Mouse (Mus musculus) MEL (cell line): Measurements from ENCODE around the gene Plekhg2. TPM values are rescaled to one million over a fixed set of nuclear protein-coding genes. Genes with fewer than 3 reads are reported as not detected.

Source experiments
- DNase-seq: peaks from one replicate; pipeline ENCODE4 v3.0.0; 2011; ENCODE audit warnings: low read depth, low spot score
- H3K27ac ChIP-seq: 2 replicates; pipeline ENCODE4 v1.5.1; 2012; ENCODE audit warnings: low read depth, mild to moderate bottlenecking, control low read depth, low read length, moderate library complexity; ENCODE audit not compliant: control insufficient read depth
- H3K27me3 ChIP-seq, 2 experiments: fragments of 150-350 bp in 1 of 2; sonication (generic) in 1 of 2; 2 replicates each; pipeline ENCODE4 v1.6.1; 2012; ENCODE audit warnings: low read length in 2 of 2, mild to moderate bottlenecking in 2 of 2, improper control_type of control experiment in 1 of 2, moderate library complexity in 1 of 2; ENCODE audit not compliant: insufficient read depth in 2 of 2, control insufficient read depth in 1 of 2
- H3K36me3 ChIP-seq, 2 experiments: 2 replicates each; pipeline ENCODE4 v1.6.1; 2012 to 2014; ENCODE audit warnings: low read length in 2 of 2, improper control_type of control experiment in 1 of 2, inconsistent platforms in 1 of 2, mild to moderate bottlenecking in 1 of 2; ENCODE audit not compliant: insufficient read depth in 2 of 2, control insufficient read depth in 1 of 2
- H3K4me1 ChIP-seq, 2 experiments: fragments of 150-350 bp in 1 of 2; sonication (generic) in 1 of 2; 2 replicates each; pipeline ENCODE4 v1.6.1; 2012; ENCODE audit warnings: low read length in 2 of 2, improper control_type of control experiment in 1 of 2, mild to moderate bottlenecking in 1 of 2; ENCODE audit not compliant: insufficient read depth in 2 of 2, control insufficient read depth in 1 of 2
- H3K4me3 ChIP-seq, 2 experiments: fragments of 150-350 bp in 1 of 2; sonication (generic) in 1 of 2; 2 replicates each; pipeline ENCODE4 v1.5.1; 2012; ENCODE audit warnings: low read depth in 2 of 2, low read length in 2 of 2, mild to moderate bottlenecking in 2 of 2, moderate library complexity in 2 of 2, control low read depth in 1 of 2, improper control_type of control experiment in 1 of 2; ENCODE audit not compliant: control insufficient read depth in 1 of 2, insufficient read depth in 1 of 2
- H3K79me2 ChIP-seq: 2 replicates; pipeline ENCODE4 v1.6.1; 2012; ENCODE audit warnings: mild to moderate bottlenecking, low read length, moderate library complexity; ENCODE audit not compliant: control insufficient read depth, poor library complexity, insufficient read depth
- H3K9ac ChIP-seq: 2 replicates; pipeline ENCODE4 v1.6.1; 2012; ENCODE audit warnings: low read depth, mild to moderate bottlenecking, control low read depth, low read length, moderate library complexity; ENCODE audit not compliant: control insufficient read depth, poor library complexity, severe bottlenecking
- H3K9me3 ChIP-seq: fragments of 150-350 bp; sonication (generic); replicated peaks from 2 replicates; pipeline ENCODE4 v1.6.1; 2012; ENCODE audit warnings: mild to moderate bottlenecking, low read length, improper control_type of control experiment, moderate library complexity; ENCODE audit not compliant: insufficient read depth
- BHLHE40 ChIP-seq: IDR thresholded peaks from 2 replicates; pipeline ENCODE4 v1.6.1; 2012; ENCODE audit warnings: low read depth, mild to moderate bottlenecking, inconsistent platforms, low read length, improper control_type of control experiment, borderline replicate concordance
- CHD1 ChIP-seq: IDR thresholded peaks from 2 replicates; pipeline ENCODE4 v1.6.1; 2012; ENCODE audit warnings: low read depth, mild to moderate bottlenecking, inconsistent platforms, low read length, improper control_type of control experiment
- CHD2 ChIP-seq: IDR thresholded peaks from 2 replicates; pipeline ENCODE4 v1.6.1; 2011; ENCODE audit warnings: low read length, improper control_type of control experiment
- CTCF ChIP-seq, 3 experiments: IDR thresholded peaks in 2 of 3; conservative IDR thresholded peaks in 1 of 3; 2 replicates each; pipeline ENCODE4 v1.5.1; 2011 to 2012; ENCODE audit warnings: low read length in 3 of 3, low read depth in 2 of 3, mild to moderate bottlenecking in 2 of 3, improper control_type of control experiment in 1 of 3, inconsistent platforms in 1 of 3, mixed read lengths in 1 of 3, moderate library complexity in 1 of 3; ENCODE audit not compliant: control insufficient read depth in 1 of 3, insufficient read depth in 1 of 3, poor library complexity in 1 of 3, severe bottlenecking in 1 of 3
- E2F4 ChIP-seq: IDR thresholded peaks from 2 replicates; pipeline ENCODE4 v1.6.1; 2011; ENCODE audit warnings: low read depth, low read length, improper control_type of control experiment, borderline replicate concordance
- ELF1 ChIP-seq: IDR thresholded peaks from 2 replicates; pipeline ENCODE4 v1.6.1; 2014; ENCODE audit warnings: low read depth, mild to moderate bottlenecking, inconsistent platforms, low read length, improper control_type of control experiment, moderate library complexity
- HCFC1 ChIP-seq: IDR thresholded peaks from 2 replicates; pipeline ENCODE4 v1.6.1; 2012; ENCODE audit warnings: low read depth, mild to moderate bottlenecking, inconsistent platforms, low read length, improper control_type of control experiment, moderate library complexity
- MAFK ChIP-seq: IDR thresholded peaks from 2 replicates; pipeline ENCODE4 v1.6.1; 2011; ENCODE audit warnings: low read depth, mild to moderate bottlenecking, low read length, improper control_type of control experiment, borderline replicate concordance
- MEF2A ChIP-seq: IDR thresholded peaks from 2 replicates; pipeline ENCODE4 v1.6.1; 2014; ENCODE audit warnings: low read depth, mild to moderate bottlenecking, inconsistent platforms, low read length, improper control_type of control experiment; ENCODE audit not compliant: poor library complexity, insufficient replicate concordance, severe bottlenecking; ENCODE audit errors: extremely low read depth
- MXI1 ChIP-seq: IDR thresholded peaks from 2 replicates; pipeline ENCODE4 v1.6.1; 2011; ENCODE audit warnings: mild to moderate bottlenecking, low read depth, low read length, improper control_type of control experiment
- MYC ChIP-seq: IDR thresholded peaks from 2 replicates; pipeline ENCODE4 v1.6.1; 2011; ENCODE audit warnings: low read depth, mild to moderate bottlenecking, low read length, improper control_type of control experiment, moderate library complexity
- NRF1 ChIP-seq: IDR thresholded peaks from 2 replicates; pipeline ENCODE4 v1.6.1; 2014; ENCODE audit warnings: low read depth, mild to moderate bottlenecking, inconsistent platforms, low read length, improper control_type of control experiment, moderate library complexity; ENCODE audit not compliant: poor library complexity, insufficient read depth, severe bottlenecking
- RAD21 ChIP-seq: IDR thresholded peaks from 2 replicates; pipeline ENCODE4 v1.6.1; 2011; ENCODE audit warnings: mild to moderate bottlenecking, low read depth, low read length, improper control_type of control experiment
- RCOR1 ChIP-seq: IDR thresholded peaks from 2 replicates; pipeline ENCODE4 v1.6.1; 2012; ENCODE audit warnings: low read depth, mild to moderate bottlenecking, inconsistent platforms, low read length, improper control_type of control experiment
- SIN3A ChIP-seq: IDR thresholded peaks from 2 replicates; pipeline ENCODE4 v1.6.1; 2012; ENCODE audit warnings: low read length, improper control_type of control experiment, inconsistent platforms
- SMC3 ChIP-seq: IDR thresholded peaks from 2 replicates; pipeline ENCODE4 v1.6.1; 2011; ENCODE audit warnings: low read depth, low read length, improper control_type of control experiment
- TCF12 ChIP-seq: IDR thresholded peaks from 2 replicates; pipeline ENCODE4 v1.6.1; 2014; ENCODE audit warnings: low read depth, mild to moderate bottlenecking, inconsistent platforms, low read length, improper control_type of control experiment, moderate library complexity
- UBTF ChIP-seq: IDR thresholded peaks from 2 replicates; pipeline ENCODE4 v1.6.1; 2012; ENCODE audit warnings: low read depth, mild to moderate bottlenecking, inconsistent platforms, low read length, improper control_type of control experiment, moderate library complexity, borderline replicate concordance; ENCODE audit not compliant: insufficient read depth
- ZC3H11A ChIP-seq: IDR thresholded peaks from 2 replicates; pipeline ENCODE4 v1.6.1; 2012; ENCODE audit warnings: low read depth, mild to moderate bottlenecking, inconsistent platforms, low read length, improper control_type of control experiment
- ZKSCAN1 ChIP-seq: IDR thresholded peaks from 2 replicates; pipeline ENCODE4 v1.6.1; 2012; ENCODE audit warnings: low read depth, mild to moderate bottlenecking, inconsistent platforms, low read length, improper control_type of control experiment, moderate library complexity
- ZMIZ1 ChIP-seq: IDR thresholded peaks from 2 replicates; pipeline ENCODE4 v1.6.1; 2012; ENCODE audit warnings: low read depth, mild to moderate bottlenecking, inconsistent platforms, low read length, improper control_type of control experiment, moderate library complexity
- polyA plus RNA-seq, 2 experiments: library from polyadenylated mRNA; stranded (reverse) in 1 of 2; unstranded in 1 of 2; fragments of >175 nt in 1 of 2; fragments of >200 nt in 1 of 2; gene quantifications; 2 replicates each; pipeline versions ENCODE4 v1.2.1 to v1.2.4; 2012; ENCODE audit warnings: low replicate concordance in 2 of 2, low read depth in 1 of 2; ENCODE audit not compliant: insufficient read length in 2 of 2, insufficient read depth in 1 of 2, missing spikeins in 1 of 2
- total RNA-seq: library from RNA; depleted of rRNA; stranded (reverse); fragments of 300-350 nt; gene quantifications from 2 replicates; pipeline ENCODE4 v1.2.3, GENCODE M21; 2012

The Plekhg2 gene
- total and polyA plus RNA-seq, 3 experiments = 1.1 to 9.2 TPM; not detected in 1

GRCm38 (mm10) chr7:28378769-28379651 is 6.6 kb upstream of the Plekhg2 start (continued):
- TF ChIP-seq MYC (no peak; the same call in 1 of the 2 replicates), MXI1 (peak; percentile 83), MAFK (no peak), UBTF (no peak)

GRCm38 (mm10) chr7:28378066-28378690 is 5.8 kb upstream of the Plekhg2 start:
- peaks cover 6 to 30% of the 10 kb centered on the region in 2 experiments for H3K4me1 ChIP-seq
- no peak for DNase-seq

GRCm38 (mm10) chr7:28377190-28378065 is 5.0 kb upstream of the Plekhg2 start:
- TF ChIP-seq CHD2 (no peak), CTCF (IDR thresholded peaks at IDR 0.05 in 2 of 3, conservative IDR thresholded peaks at IDR 0.05 in 1 of 3; ENCODE audit: control insufficient read depth in 1 of 3, insufficient read depth in 1 of 3, low read depth in 2 of 3, low read length in 3 of 3, poor library complexity in 1 of 3, severe bottlenecking in 1 of 3) (no peak), ZKSCAN1 (no peak), MXI1 (no peak), MEF2A (no peak), ELF1 (no peak), ZC3H11A (no peak), BHLHE40 (no peak), SIN3A (no peak)
- TF ChIP-seq, all 39 proteins: peak for 0
- peaks cover 0 to 11% of the 10 kb centered on the region in 2 experiments; a peak in 2 of 4 replicates for H3K36me3 ChIP-seq
- DNase-seq = no peak
- no peaks in the 10 kb centered on the region for H3K27me3 ChIP-seq
- H3K79me2 ChIP-seq = peaks cover 3% of the 10 kb centered on the region
- no peak overlapping the region for H3K27ac ChIP-seq
- peaks cover 4 to 23% of the 10 kb centered on the region in 2 experiments for H3K4me1 ChIP-seq
- H3K9me3 ChIP-seq = no peaks in the 10 kb centered on the region
- no peak overlapping the region for H3K4me3 ChIP-seq
- H3K9ac ChIP-seq = no peak overlapping the region

More at GRCm38 (mm10) chr7:28378066-28378690, 5.8 kb upstream of the Plekhg2 start:
- H3K79me2 ChIP-seq = peaks cover 3% of the 10 kb centered on the region
- H3K36me3 ChIP-seq = peaks cover 0 to 16% of the 10 kb centered on the region in 2 experiments; a peak in 2 of 4 replicates
- H3K9ac ChIP-seq = peak overlapping the region; percentile 77; the same call in 1 of the 2 replicates
- no peaks in the 10 kb centered on the region for H3K9me3 ChIP-seq
- H3K4me3 ChIP-seq = peak overlapping the region; percentile 56 to 69
- no peaks in the 10 kb centered on the region for H3K27me3 ChIP-seq
- no peak overlapping the region for H3K27ac ChIP-seq
- TF ChIP-seq ELF1 (no peak), RAD21 (no peak), TCF12 (no peak), HCFC1 (no peak), SIN3A (no peak), CHD1 (no peak), NRF1 (no peak), MAFK (no peak), ZMIZ1 (no peak), E2F4 (no peak), ZKSCAN1 (no peak), SMC3 (no peak), RCOR1 (no peak)
